Mouse (Mus musculus) stomach, postnatal 0 days (tissue): Measurements from ENCODE around the gene Il27.

Source experiments
- CTCF ChIP-seq: IDR thresholded peaks from 2 replicates; pipeline ENCODE4 v1.5.1; 2016; ENCODE audit warnings: antibody characterized with exemption, low read depth, mild to moderate bottlenecking, moderate library complexity
- EP300 ChIP-seq: optimal IDR thresholded peaks from 2 replicates; pipeline ENCODE3; 2016; ENCODE audit warnings: antibody characterized with exemption

- TF ChIP-seq CTCF = peak; percentile 38; the same call in 1 of the 2 replicates
- TF ChIP-seq EP300 = no peak
Observed at GRCm38 (mm10) chr7:126554796-126555195, 39.9 kb downstream of the Il27 start.
